Mouse (Mus musculus) c-Kit-positive CD71-negative TER-119-negative erythroid progenitor cells, embryonic 14.5 days (primary cell): Measurements from ENCODE around the gene Slc46a2.
A peak's percentile ranks its signal among the peaks of the same experiment; 100 is the strongest.

Experiments
- DNase-seq: peaks from one replicate; pipeline ENCODE4 v3.0.0-alpha.2; 2013; ENCODE audit warnings: low read depth

Slc46a2 gene

DNA sequence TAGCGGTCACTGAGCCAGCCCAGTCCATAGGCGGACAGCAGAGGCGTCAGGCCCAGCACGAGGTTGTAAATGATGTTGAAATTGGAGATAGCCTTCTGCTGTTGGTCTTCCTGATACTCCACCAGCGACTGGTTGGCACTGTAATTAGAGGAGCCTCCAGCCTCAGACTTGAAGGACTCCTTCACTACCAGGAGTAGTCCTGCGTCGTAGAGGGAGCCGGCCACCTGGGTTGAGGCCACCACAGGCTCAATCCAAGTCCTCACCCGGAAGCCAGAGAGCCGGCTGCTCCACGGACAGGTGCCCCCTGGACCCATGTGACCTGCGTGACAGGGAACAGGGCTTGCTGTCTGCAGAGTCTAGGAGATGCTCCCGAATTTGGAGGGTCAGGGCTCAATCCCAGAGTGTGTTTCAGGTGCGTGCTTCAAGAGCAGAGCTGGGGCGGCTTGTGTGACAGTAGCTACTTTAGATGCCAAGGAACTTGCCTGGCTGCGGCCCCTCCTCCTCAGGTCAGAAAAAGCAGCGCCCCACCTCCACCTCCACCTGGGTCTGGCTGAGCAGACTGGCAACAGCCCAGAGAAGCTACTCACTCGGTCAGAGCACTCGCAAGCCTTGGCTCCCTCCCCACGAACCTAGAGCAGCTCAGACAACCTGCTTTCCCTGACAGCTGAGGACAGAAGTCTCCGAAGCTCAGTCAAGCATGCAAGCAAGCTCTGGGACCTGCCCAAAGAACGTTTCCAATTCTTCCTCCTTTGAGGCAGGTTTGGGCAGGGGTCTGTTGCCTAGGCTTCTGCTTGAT lies at the start of gene Slc46a2:
Slc46a2 (minus strand) TSS at position 449 of the 796 bp plus-strand sequence.
- DNase-seq: no peak

DNA sequence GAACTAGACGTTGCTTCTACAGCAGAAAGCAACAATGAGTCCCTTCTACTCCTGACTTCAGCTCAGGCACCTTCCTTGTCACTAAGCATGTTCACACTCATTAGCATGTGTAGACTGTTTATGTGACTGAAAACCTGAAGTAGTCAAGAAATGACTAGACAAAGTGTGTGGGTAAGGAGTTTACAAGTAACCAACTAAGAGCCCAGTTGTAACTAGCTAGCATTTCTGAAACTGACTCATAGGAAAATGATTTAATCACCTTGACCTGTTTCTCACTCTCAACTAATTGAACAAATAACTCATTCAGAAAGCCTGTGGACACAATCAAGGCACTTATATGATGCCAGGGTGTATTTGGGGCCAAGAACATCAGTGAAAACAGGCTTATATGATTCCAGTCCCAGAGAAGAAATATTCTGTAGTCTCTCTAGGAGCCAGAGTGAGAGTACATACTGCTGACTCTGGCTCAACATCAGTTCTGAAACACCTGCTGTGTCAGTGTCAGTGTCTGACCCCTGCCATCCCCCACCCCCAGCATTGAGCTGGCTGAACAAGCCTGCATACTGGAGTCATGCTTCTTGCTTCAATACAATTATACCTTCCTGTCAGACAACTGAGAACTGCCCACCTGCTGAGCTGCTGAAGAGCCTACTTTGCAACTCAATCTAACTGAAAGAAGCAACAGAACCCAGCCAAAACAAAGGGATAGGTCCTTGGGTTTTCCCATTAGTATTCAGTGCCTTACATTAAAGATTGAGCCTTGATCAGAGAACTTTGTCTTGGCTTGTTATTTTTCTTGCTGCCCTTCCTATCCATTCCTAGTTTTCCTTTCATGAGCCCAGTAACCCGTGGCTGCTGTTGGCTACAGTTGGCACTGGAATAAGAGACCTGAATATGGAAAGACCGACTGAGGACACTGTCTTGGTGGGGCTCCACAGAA lies 48.8 kb upstream of the Slc46a2 start, which contains the start of gene Mup6:
Mup6 (plus strand) TSS at position 890 of the 940 bp plus-strand sequence.
- no peak for DNase-seq

DNA sequence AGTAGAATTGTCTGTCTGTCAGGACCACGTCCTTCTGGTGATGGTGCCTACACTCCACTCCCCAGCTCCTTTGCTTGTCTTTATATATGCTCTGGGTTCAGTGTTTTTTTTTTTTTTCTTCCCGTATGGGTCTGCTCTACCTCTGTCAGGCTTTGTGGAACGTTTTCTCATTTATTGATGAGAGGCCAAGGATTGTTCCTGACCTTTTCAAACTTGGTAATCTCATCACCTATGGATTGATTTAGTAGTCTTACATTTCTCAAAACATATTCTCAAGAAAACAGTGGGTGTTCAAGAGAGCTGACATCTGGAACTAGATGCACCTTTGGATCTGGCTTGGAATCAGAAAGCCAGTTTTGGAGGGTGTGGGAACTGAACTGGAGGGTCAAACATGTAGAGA lies 45.8 kb upstream of the Slc46a2 start, which contains the start of gene Mup4:
Mup4 (minus strand) TSS at position 101 of the 400 bp plus-strand sequence.
- no peak for DNase-seq

DNA sequence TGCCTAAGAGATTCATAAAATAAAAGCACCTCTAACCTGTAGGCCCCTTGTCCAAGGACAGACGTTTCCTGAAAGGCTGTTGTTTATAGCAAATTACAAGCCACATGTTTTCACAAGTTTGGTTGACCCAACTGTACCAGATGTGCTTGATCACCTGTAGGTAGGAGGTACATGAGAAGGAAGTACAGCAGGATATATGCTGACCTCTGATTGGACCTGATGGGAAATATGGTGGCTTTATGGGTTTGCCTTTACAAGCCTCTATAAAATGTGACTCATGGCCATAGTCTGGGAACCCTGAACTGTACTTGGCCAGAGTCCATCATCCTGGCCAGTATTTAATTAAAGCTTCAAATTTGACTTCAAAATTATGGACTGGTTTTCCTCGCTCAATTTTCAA lies 22.7 kb upstream of the Slc46a2 start:
- DNase-seq: no peak

DNA sequence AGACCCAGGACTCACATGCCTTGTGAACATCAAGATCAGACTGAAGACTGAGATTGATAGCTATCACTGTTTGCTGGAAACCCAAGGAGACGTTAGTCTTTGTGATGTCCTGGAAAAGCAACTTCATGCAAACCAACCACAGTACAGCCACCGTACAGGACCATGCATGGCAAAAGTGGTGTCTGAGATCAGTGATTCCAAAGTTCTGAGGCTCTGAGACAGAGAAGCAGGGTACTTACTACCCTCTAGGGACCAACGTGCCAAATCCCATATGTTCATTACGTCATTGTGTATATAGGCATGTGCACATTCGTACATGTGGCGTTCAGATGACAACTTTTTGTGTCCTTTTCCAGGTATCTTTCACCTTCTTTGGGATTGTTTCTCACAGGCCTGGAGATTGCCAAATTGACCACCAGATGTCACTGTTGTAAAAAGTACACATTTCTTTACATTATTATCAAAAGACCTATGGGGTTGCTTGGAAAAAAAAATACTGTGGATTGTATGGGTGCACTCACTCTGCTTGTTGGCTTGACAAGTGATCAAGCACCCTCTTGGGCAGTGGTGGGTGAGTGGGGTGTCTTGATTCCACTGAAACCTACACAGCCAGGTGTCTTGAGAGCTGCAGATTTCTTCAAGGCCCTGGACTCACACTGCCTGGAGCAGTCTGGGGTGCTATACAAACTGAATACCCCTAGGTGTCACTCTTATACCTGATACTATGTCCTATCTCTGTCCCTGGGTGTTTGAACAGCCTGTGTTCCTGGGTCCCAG lies 17.8 kb upstream of the Slc46a2 start:
- peak; percentile 23 for DNase-seq

DNA sequence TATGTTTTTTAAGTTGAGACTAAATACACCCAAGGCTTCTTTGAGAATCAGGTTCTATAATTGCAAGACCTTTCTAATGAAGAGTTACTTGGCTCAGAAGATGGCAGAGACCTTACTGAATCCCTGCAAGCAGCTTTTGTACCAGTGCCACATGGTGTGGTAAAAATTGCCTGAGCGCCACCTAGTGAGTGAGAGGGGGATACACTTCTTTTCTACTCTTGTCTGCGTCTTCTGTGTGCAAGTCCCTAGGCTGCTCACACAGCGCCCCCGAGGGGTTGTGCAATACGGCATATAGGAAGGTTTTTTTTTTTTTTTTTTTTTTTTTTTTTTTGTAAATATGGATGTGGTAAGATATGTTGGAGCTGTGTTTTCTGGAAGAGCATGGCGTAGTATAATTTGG lies 13.5 kb upstream of the Slc46a2 start:
- DNase-seq: peak; percentile 73

DNA sequence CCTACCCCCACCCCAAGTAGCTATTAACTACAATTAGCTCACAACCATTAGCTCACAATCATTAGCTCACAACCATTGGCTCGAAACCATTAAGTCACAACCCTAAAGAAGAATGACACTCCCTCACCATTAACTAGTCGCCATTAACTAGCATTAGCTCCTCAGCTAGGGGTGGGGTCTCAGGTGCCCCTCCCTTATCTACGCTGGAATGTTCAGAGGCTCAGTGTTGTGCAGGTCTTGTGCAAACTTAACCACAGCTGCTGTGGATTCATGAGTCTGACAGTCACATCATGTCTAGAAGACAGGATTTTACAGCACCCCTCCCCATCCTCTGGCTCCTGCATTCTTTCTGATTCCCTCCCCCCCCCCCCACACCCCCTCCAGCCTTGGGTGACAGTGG lies 12.8 kb upstream of the Slc46a2 start:
- DNase-seq: no peak

DNA sequence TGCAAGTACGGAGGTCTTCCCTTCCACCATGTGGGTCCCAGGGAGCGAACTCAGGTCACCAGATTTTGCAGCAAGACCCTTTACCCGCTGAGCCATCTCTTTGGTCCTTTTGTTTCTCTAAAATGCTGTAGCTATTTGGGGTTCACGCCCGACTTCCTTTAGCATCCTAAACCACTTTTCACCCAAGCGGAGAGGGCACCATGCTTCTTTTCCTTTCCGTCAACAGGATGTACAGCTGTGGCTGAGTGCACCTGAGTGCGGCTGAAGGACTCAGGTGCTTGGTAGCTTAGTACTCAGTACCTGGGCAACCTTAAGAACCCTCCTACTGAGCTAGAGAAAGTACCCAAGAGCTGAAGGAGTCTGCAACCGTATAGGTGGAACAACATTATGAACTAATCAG lies 10.2 kb upstream of the Slc46a2 start:
- no peak for DNase-seq

DNA sequence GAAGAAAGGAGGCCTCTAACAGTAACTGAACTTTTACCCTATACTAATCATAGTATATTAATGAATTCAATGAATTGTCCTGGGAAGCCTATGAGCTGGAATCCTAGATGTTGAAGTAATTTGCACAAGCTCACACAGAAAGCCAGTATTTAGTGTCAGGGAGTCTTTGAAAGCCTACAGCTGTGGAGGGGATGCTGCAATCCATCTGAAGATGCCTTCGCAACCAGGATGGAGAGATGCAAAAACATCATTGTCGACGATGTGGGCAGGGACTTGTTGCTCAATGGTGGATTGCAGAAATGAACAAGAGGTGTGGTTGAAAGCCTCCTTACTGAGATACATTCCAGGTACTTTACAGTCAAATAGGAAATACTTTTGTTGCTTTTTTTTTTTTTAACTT lies 3.1 kb upstream of the Slc46a2 start:
- no peak for DNase-seq

DNA sequence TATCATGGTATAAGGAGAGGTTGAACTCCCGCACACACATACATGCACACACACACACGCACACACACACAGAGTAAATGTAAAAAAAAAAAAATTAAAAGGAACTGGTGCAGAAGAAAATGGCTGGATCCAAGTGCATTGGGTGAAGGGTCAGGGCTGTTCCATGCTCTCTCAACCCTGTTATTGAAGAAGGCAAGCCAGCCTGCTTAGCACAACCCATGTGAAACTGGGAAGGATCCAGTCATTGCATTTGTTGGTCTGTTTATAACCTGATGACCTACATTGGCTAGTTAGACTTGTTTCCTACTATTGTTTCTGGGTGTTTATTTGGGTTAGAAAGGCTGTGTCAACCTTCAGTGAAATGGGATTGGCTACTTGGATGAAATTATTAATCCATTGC lies 6.1 kb downstream of the Slc46a2 start:
- no peak for DNase-seq

DNA sequence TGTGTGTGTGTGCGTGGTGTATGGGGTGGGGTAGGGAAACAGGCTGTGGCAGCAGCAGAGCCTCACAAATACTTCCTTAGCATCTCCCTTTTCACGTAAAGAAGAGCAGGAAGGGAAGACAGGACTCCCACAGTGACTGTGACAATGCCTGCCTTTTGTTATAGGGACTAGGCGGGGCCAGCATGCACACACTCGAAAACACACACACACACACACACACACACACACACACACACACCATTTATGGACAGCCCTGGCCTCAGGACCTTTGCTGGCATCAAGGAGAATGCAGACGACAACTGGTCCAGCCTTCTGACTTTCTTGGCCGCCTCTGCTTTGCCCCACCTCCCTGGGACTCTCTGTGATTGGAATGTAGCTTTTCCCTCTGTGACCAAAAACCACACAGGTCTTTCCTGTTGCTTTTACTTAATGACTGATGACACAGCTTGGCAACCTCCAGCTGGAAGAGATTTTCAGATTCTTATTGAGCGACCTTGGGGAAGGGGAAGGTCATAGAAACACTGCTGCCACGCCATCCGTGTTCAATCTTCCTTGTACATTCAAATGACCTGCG lies 7.1 kb downstream of the Slc46a2 start:
- no peak for DNase-seq

DNA sequence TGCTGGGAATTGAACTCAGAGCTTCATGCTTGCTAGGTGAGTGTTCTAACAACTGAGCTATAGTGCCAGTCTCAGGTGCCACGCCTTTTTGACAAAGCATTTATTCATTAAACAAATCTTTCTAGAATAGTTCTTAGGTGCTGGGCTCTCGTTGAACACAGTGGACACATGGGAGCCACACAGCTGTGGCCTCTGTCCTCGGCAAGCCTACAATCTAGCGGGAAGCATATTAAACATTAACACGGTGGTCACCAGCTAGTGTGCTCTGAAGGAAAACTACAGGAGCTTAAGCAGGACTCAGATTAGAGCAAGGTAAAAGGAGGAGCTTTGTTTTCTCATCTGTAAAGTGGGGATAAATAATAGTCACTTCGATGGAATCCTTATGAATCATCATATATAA lies 7.8 kb downstream of the Slc46a2 start:
- no peak for DNase-seq

DNA sequence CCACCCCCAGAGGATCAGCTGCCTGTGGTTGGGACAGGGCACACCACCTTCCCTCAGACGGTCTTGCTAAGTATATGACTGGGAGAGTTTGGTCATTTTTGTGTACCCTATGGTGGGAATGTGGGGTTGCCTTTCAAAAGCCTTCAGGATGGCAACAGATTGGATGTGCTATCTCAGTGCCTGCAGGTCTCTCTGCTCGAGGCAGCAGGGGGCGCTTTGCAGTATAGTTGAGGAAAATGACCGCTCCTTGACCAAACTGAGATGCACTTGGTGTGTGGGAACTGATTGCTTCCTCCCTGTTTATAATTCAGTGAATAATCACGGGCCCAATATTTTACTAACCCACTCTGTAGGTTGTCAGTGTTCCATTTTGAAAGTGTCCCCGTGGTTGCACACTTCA lies 12.3 kb downstream of the Slc46a2 start:
- DNase-seq: no peak

DNA sequence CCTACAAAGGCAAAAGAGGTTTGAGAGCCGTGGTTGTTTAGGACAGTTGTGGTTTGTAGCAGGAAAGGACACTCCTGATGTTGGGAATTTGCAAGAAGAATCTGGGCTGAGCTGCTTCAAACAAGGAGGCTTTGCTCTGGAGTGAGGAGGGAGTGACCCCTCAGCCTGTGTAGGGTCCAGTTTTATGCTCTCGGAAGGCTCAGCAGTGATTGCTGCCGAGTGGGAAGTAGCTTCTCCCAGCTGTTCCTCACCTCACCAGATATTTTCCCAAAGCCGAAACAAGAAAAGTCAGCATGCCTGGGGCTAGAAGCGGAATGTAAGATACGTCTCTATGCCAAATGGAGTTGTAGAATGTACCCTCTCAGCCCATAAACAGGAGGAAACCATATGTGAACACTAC lies 13.0 kb downstream of the Slc46a2 start:
- DNase-seq: no peak

DNA sequence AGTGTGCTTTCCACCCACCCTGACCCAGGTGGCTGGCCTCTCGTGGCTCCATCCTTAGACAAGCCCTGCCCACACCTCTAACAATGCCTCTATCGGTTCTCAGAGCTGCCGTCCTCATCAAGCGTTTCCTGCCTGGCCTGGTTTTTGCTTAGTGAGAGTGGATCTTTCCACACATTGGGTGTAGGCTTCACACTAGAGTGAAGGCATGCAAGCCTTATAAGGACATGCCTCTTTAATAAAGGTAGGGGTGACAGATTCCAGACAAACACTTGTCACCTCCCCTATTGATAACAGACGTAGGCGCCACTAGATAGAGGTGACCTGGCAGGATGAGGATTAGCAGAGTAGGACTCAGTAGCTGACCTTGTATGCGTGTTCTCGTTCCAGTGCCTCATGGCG lies 16.3 kb downstream of the Slc46a2 start:
- no peak for DNase-seq

DNA sequence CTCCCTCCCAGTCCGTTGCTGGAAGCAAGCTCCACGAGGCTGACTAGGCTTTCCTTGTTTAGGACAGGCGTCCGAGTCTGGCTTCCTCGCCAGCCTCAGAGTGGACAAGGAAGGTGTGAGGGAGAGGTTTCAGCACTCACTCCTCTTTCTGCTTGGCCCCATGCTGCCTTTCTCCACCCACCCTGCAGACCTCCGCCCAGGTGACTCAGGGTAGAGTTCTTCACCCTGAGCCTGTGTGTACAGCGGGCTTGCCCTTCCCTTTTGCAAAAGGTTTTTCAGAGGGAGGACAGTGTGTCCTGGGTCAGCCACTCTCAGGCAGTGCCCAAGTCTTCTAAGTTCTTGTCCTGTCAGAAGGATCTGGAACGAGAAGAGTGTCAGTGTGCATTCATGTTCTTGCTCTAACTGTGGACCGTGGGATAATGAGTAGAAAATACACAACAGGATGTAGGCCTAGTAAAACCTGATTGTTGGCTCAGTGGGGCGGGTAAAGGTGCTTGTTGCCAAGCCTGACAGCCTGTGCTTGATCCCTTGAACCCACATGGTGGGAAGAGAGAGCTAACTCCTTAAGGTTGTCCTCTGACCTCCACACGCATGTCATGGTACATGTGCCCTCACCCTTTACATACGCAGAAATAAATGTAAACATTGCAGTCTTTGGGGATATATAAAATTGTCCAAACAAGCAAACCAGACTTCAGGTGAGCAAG lies 16.9 kb downstream of the Slc46a2 start:
- no peak for DNase-seq

DNA sequence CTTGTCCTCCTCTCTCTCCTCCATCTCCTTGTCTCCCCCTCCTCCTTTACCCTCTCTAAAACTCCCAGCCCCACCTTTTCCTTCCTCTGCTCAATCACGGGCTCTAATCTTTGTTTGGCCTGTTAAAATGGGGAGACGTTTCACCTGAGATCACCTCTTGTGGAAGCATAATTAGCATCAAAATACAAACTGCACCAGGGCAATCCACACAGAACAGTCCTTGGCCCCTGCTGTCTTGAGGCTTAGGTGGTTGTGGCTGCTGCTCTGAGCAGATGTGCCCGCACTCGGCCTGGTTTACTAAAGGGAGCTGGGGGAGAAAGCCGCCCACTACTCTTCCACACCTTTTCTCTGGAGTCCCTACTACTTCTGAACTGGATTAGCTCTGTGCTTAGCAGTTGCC lies 18.9 kb downstream of the Slc46a2 start:
- no peak for DNase-seq

DNA sequence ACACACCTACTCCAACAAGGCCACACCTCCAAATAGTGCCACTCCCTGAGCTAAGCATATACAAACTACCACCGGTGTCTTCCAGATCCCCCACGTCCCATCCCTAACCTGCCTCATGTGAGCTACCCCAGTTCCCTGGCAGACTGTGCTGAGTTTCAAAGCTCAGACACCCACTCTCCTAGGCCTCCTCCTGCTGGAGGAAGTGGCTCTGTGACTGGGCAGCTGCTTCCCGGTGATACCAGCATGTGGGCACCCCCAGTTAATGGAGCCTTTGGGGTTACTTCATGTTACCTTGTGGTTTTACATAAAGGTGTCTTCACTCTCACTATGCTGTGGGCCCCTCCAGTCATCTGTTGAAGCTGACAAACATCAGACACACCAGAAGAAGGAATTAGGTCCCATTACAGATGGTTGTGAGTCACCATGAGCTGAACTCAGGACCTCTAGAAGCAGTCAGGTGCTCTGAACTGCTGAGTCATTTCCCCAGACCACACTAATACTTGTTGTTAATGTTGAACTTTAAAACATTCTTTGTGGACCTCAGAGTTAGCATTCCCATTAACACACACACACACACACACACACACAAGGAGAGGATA lies 19.8 kb downstream of the Slc46a2 start:
- peak; percentile 28 for DNase-seq

DNA sequence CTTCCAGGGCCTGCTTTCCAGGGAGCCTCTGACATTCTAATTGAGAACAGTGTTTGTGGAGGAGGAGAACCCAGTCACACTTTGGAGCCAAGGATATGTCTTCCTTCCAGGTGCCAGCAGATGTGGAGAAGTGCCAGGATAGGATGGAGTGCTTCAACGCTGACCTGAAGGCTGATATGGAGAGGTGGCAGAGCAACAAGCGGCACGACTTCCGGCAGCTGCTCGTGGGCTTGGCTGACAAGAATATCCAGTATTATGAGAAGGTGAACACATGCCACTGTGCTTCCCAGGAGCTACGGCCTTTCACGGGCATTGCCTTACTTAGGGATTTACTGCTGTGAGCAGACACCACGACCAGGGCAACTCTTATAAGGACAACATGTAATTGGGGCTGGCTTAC lies 20.4 kb downstream of the Slc46a2 start:
- no peak for DNase-seq

DNA sequence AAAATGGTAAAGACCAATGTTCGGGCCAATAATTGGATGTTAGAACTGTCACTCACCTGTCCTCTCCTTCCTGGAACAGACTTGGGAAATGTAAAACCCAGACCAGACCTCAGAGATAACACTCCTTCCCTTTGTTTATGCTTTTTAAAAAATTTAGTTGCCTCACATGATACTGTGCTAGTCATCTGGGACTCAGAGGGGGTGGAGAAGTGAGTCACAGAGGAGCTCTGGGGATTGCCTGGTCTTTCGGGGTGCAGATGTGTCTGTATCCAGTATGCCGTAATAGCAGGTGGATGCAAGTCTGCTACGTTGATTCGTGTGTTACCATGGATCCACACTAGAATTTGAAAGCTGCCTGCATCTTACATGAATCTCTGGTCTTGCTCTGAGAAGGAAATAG lies 22.1 kb downstream of the Slc46a2 start:
- DNase-seq: no peak
